Mouse (Mus musculus): Measurements from ENCODE around the gene Tex9. TPM values are rescaled to one million over a fixed set of nuclear protein-coding genes. Genes with fewer than 3 reads are reported as not detected.
"Not testable (repeated sequence)": the region's sequence is repeated elsewhere in the genome, so short reads cannot be mapped to it uniquely, and the experiment has no call there.

Gene Tex9
- total RNA-seq, 2 experiments from 2014 or later: 11.2 to 13.1 TPM

GRCm38 (mm10) chr9:72488523-72488922, 3.5 kb downstream of the Tex9 start:
- no peak for DNase-seq (ENCODE audit: low spot score in 2 of 2)

GRCm38 (mm10) chr9:72479276-72479675, 12.7 kb downstream of the Tex9 start:
- no peak for DNase-seq (ENCODE audit: low spot score in 2 of 2)

- no peak for DNase-seq (ENCODE audit: low spot score in 2 of 2)
Observed at GRCm38 (mm10) chr9:72477306-72477705, 14.7 kb downstream of the Tex9 start.

- DNase-seq (ENCODE audit: low spot score in 2 of 2): peak; percentile 45 to 63
Observed at GRCm38 (mm10) chr9:72475511-72475910, 16.5 kb downstream of the Tex9 start.

- DNase-seq (ENCODE audit: low spot score in 2 of 2): no peak
Observed at GRCm38 (mm10) chr9:72469851-72470250, 22.2 kb downstream of the Tex9 start.

- no peak for DNase-seq (ENCODE audit: low spot score in 2 of 2)
Observed at GRCm38 (mm10) chr9:72468616-72469015, 23.4 kb downstream of the Tex9 start.

- peak in 1 of 2 experiments; percentile 18 for DNase-seq (ENCODE audit: low spot score in 2 of 2)
Observed at GRCm38 (mm10) chr9:72467551-72468407, 24.2 kb downstream of the Tex9 start.

GRCm38 (mm10) chr9:72465754-72466181, 26.2 kb downstream of the Tex9 start:
- DNase-seq (ENCODE audit: low spot score in 2 of 2): no peak

- no peak for DNase-seq (ENCODE audit: low spot score in 2 of 2)
Observed at GRCm38 (mm10) chr9:72464806-72465205, 27.2 kb downstream of the Tex9 start.

- DNase-seq (ENCODE audit: low spot score in 2 of 2): no peak
Observed at GRCm38 (mm10) chr9:72462427-72462826, 29.6 kb downstream of the Tex9 start.

- no peak for DNase-seq (ENCODE audit: low spot score in 2 of 2)
Observed at GRCm38 (mm10) chr9:72460767-72461166, 31.2 kb downstream of the Tex9 start.

- no peak for DNase-seq (ENCODE audit: low spot score in 2 of 2)
Observed at GRCm38 (mm10) chr9:72459703-72460102, 32.3 kb downstream of the Tex9 start.

- DNase-seq (ENCODE audit: low spot score in 2 of 2): peak; percentile 75 to 78
Observed at GRCm38 (mm10) chr9:72458233-72458632, 33.8 kb downstream of the Tex9 start.

GRCm38 (mm10) chr9:72456374-72456773, 35.6 kb downstream of the Tex9 start:
- DNase-seq (ENCODE audit: low spot score in 2 of 2): no peak

- not testable (repeated sequence) for DNase-seq (ENCODE audit: low spot score in 2 of 2)
Observed at GRCm38 (mm10) chr9:72454281-72454680, 37.7 kb downstream of the Tex9 start.

- DNase-seq (ENCODE audit: low spot score in 2 of 2): no peak
Observed at GRCm38 (mm10) chr9:72451111-72451510, 40.9 kb downstream of the Tex9 start.

GRCm38 (mm10) chr9:72450363-72450762, 41.6 kb downstream of the Tex9 start:
- no peak for DNase-seq (ENCODE audit: low spot score in 2 of 2)

GRCm38 (mm10) chr9:72449841-72450240, 42.2 kb downstream of the Tex9 start:
- DNase-seq (ENCODE audit: low spot score in 2 of 2): no peak

GRCm38 (mm10) chr9:72449367-72449766, 42.6 kb downstream of the Tex9 start:
- no peak for DNase-seq (ENCODE audit: low spot score in 2 of 2)

GRCm38 (mm10) chr9:72448026-72448425, 44.0 kb downstream of the Tex9 start:
- peak; percentile 69 to 73 for DNase-seq (ENCODE audit: low spot score in 2 of 2)

GRCm38 (mm10) chr9:72441927-72442715, 49.9 kb downstream of the Tex9 start:
- DNase-seq (ENCODE audit: low spot score in 2 of 2): no peak

Measured in layer of hippocampus, postnatal 10 days (tissue).